Mouse (Mus musculus) embryonic facial prominence, embryonic 14.5 days (tissue): ENCODE measurements around the gene Pogz. TPM values are rescaled to one million over a fixed set of nuclear protein-coding genes. Genes with fewer than 3 reads are reported as not detected.
"Not testable (repeated sequence)": the region's sequence is repeated elsewhere in the genome, so short reads cannot be mapped to it uniquely, and the experiment has no call there.

Experiments used
- ATAC-seq: fragments of 200-750 bp; cut with Nextera tagmentation; 2 replicates; pipeline ENCODE4 v1.8.0; 2017; ENCODE audit warnings: low read depth, moderate number of reproducible peaks, moderate TSS enrichment
- DNase-seq: peaks from one replicate; pipeline ENCODE4 v3.0.0-alpha.2; 2015; ENCODE audit warnings: low spot score
- H3K27ac ChIP-seq: fragments of 300-500 bp; sonication (generic); replicated peaks from 2 replicates; pipeline ENCODE4 v1.5.1; 2014; ENCODE audit warnings: low read depth, mild to moderate bottlenecking, low read length, moderate library complexity
- H3K27me3 ChIP-seq: fragments of 300-500 bp; sonication (generic); replicated peaks from 2 replicates; pipeline ENCODE4 v1.6.1; 2014; ENCODE audit warnings: low read length; ENCODE audit not compliant: control insufficient read depth, insufficient read depth
- H3K36me3 ChIP-seq: fragments of 300-500 bp; sonication (generic); 2 replicates; pipeline ENCODE4 v1.6.1; 2014; ENCODE audit warnings: low read length, mixed read lengths; ENCODE audit not compliant: control insufficient read depth, insufficient read depth
- H3K4me1 ChIP-seq: fragments of 300-500 bp; sonication (generic); 2 replicates; pipeline ENCODE4 v1.6.1; 2014; ENCODE audit warnings: antibody characterized with exemption, low read length; ENCODE audit not compliant: control insufficient read depth, insufficient read depth
- H3K4me2 ChIP-seq: fragments of 300-500 bp; sonication (generic); 2 replicates; pipeline ENCODE4 v1.6.1; 2014; ENCODE audit warnings: low read depth, mild to moderate bottlenecking, low read length, moderate library complexity, mixed read lengths
- H3K4me3 ChIP-seq: fragments of 300-500 bp; sonication (generic); 2 replicates; pipeline ENCODE4 v1.5.1; 2014; ENCODE audit warnings: low read depth, mild to moderate bottlenecking, low read length
- H3K9ac ChIP-seq: fragments of 300-500 bp; sonication (generic); 2 replicates; pipeline ENCODE4 v1.6.1; 2014; ENCODE audit warnings: low read depth, mild to moderate bottlenecking, low read length, moderate library complexity, mixed read lengths
- H3K9me3 ChIP-seq: fragments of 300-500 bp; sonication (generic); 2 replicates; pipeline ENCODE4 v1.6.1; 2016; ENCODE audit warnings: low read length; ENCODE audit not compliant: control insufficient read depth
- WGBS: fragments of 180-500 bp; shearing (Covaris S2); extraction: QIAGEN DNeasy Blood & Tissue Kit; methylation state at CpG from one replicate; pipeline ENCODE4 v1.1.7; 2014; 5-methylcytosine and 5-hydroxymethylcytosine counted together
- polyA plus RNA-seq: library from polyadenylated mRNA; unstranded; fragments of >200 nt; fragmentation: Nextera tagmentation; extraction: Ambion mirVana; gene quantifications from 2 replicates; pipeline ENCODE4 v1.2.1, GENCODE M21; 2014

Pogz gene
- polyA plus RNA-seq, 1 experiment from 2014 or later: 15.1 TPM

DNA sequence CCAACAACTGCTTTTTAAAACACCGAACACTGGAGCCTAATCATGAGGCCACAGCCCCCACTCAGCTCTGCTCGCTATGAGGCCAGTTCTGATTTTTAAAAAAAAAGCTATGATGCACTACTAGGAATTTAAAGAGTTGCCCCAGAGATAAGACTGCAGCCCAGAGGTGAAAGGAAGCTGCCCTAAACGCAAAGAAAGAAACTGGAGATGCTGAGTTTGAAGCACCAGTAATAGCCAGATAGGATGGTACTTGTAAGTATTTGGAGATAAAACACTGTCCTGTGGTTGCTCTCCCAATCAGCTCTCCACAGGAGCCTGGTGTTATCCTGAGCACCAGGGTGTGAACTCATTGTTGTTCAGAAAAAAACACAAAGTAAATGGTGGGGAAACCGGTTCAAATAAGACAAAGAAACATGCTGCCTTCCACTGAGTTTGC, 89.0 kb downstream of the Pogz start:
- H3K4me1 ChIP-seq, H3K9me3 ChIP-seq, H3K36me3 ChIP-seq, DNase-seq, H3K27me3 ChIP-seq, H3K9ac ChIP-seq, H3K27ac ChIP-seq, H3K4me2 ChIP-seq, ATAC-seq, H3K4me3 ChIP-seq: not testable (repeated sequence)
- WGBS: 50% methylated on average over 4 of the region's 4 CpGs

DNA sequence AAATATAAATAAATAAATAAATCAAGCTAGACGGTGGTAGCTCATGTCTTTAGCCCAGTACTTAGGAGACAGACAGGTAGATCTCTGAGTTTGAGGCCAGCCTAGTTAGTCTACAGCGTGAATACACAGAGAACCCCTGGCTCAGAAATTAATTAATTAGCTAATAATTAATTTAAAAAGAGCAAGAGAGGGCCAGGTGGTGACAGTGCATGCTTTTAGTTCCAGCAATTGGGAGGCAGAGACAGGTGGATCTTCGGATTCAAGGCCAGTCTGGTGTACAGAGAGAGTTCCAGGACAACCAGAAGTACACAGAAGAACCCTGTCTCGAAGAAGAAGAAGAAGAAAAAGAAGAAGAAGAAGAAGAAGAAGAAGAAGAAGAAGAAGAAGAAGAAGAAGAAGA, 91.6 kb downstream of the Pogz start:
- H3K9me3 ChIP-seq, H3K27ac ChIP-seq, H3K36me3 ChIP-seq, H3K4me2 ChIP-seq, ATAC-seq, H3K27me3 ChIP-seq, H3K4me3 ChIP-seq, DNase-seq, H3K4me1 ChIP-seq, H3K9ac ChIP-seq: not testable (repeated sequence)
- 91% methylated on average over 4 of the region's 4 CpGs for WGBS

- H3K27ac ChIP-seq, H3K4me3 ChIP-seq: not testable (repeated sequence)
Observed at GRCm38 (mm10) chr3:94930386-94931266, 93.3 kb downstream of the Pogz start.

GRCm38 (mm10) chr3:94931427-94932082, 94.2 kb downstream of the Pogz start:
- H3K27me3 ChIP-seq, H3K4me3 ChIP-seq, DNase-seq, H3K27ac ChIP-seq, ATAC-seq, H3K36me3 ChIP-seq, H3K4me1 ChIP-seq, H3K9me3 ChIP-seq, H3K4me2 ChIP-seq, H3K9ac ChIP-seq: not testable (repeated sequence)
- WGBS: 76% methylated on average over 10 of the region's 10 CpGs

More at GRCm38 (mm10) chr3:94930386-94931266, 93.3 kb downstream of the Pogz start:
- H3K36me3 ChIP-seq, H3K4me1 ChIP-seq, DNase-seq, H3K9ac ChIP-seq, ATAC-seq, H3K4me2 ChIP-seq, H3K9me3 ChIP-seq, H3K27me3 ChIP-seq: not testable (repeated sequence)
- WGBS: 38% methylated on average over 4 of the region's 7 CpGs

Other genes with a start within 250 kb of the Pogz start
- not detected in 2 replicates for gene Gm10972, start 194.5 kb upstream of the Pogz start, polyA plus RNA-seq
- gene Tuft1, start 178.7 kb upstream of the Pogz start, polyA plus RNA-seq: 10.6 TPM in 2 replicates
- 0.32 and 0.97 TPM in 2 replicates for gene Selenbp2, start 144.0 kb upstream of the Pogz start, polyA plus RNA-seq
- 4.0 and 5.8 TPM in 2 replicates for gene Cgn, start 51.1 kb upstream of the Pogz start, polyA plus RNA-seq
- gene Psmb4, start 49.4 kb downstream of the Pogz start, polyA plus RNA-seq: 351 and 365 TPM in 2 replicates
- gene Selenbp1, start 95.5 kb downstream of the Pogz start, polyA plus RNA-seq: 38.7 and 41.0 TPM in 2 replicates
- 10.2 and 12.5 TPM in 2 replicates for gene Rfx5, start 116.5 kb downstream of the Pogz start, polyA plus RNA-seq
- gene Pi4kb, start 137.2 kb downstream of the Pogz start, polyA plus RNA-seq: 26.5 and 28.2 TPM in 2 replicates
- gene Zfp687, start 177.9 kb downstream of the Pogz start, polyA plus RNA-seq: 17.3 and 22.0 TPM in 2 replicates
- 234 and 252 TPM in 2 replicates for gene Psmd4, start 205.0 kb downstream of the Pogz start, polyA plus RNA-seq